ENCODE assay signal across 8 mouse cellular contexts in genomic region chr2:84504954-84505394, GRCm38 (mm10). TPM values are rescaled to one million over a fixed set of nuclear protein-coding genes. Genes with fewer than 3 reads are reported as not detected.
DNase-seq lines count a peak whose midpoint lies in the region; ATAC-seq and TF ChIP-seq lines count a peak whose summit lies in the region.
"Not testable (repeated sequence)": the region's sequence is repeated elsewhere in the genome, so short reads cannot be mapped to it uniquely, and the experiment has no call there.

No protein-coding gene starts in this region.

- H3K9ac ChIP-seq in heart, embryonic 14.5 days (ENCODE audit: low read length); intestine, postnatal 0 days (ENCODE audit: low read depth, low read length): not testable (repeated sequence)

- DNase-seq in 416B (ENCODE audit: low read depth), result peak; percentile 59
- peak; percentile 43 for DNase-seq in brain, adult 2 months (ENCODE audit: low read depth, low spot score)
- peak; percentile 31 for DNase-seq in forebrain, embryonic 10.5 days (ENCODE audit: extremely low spot score, low spot score)
- peak; percentile 24 for DNase-seq in liver
- DNase-seq in retina, postnatal 7 days (ENCODE audit: low read depth, low spot score), result peak; percentile 9

- not testable (repeated sequence) for H3K27me3 ChIP-seq in forebrain, embryonic 10.5 days (ENCODE audit: poor library complexity, severe bottlenecking); heart, embryonic 14.5 days (ENCODE audit: control insufficient read depth, insufficient read depth, low read length); intestine, postnatal 0 days (replicated peaks; ENCODE audit: control insufficient read depth, insufficient read depth, low read length)

- 61% methylated on average over 7 of the region's 11 CpGs for WGBS in forebrain, embryonic 10.5 days
- 47% methylated on average over 5 of the region's 11 CpGs for WGBS in heart, embryonic 14.5 days
- WGBS in intestine, postnatal 0 days, result 46% methylated on average over 6 of the region's 11 CpGs

- H3K27ac ChIP-seq in forebrain, embryonic 10.5 days, result peak overlapping the region; percentile 69
- peak overlapping the region in 1 of 2 experiments; percentile 44; a peak in 1 of 4 replicates for H3K27ac ChIP-seq in heart, embryonic 14.5 days (replicated peaks in 1 of 2; ENCODE audit: control insufficient read depth in 1 of 2, insufficient read depth in 1 of 2, low read depth in 2 of 2, low read length in 2 of 2)
- H3K27ac ChIP-seq in intestine, postnatal 0 days (ENCODE audit: low read depth, low read length), result not testable (repeated sequence)

- H3K36me3 ChIP-seq in forebrain, embryonic 10.5 days (replicated peaks); heart, embryonic 14.5 days (ENCODE audit: control insufficient read depth, insufficient read depth, low read length); intestine, postnatal 0 days (ENCODE audit: control insufficient read depth, insufficient read depth): not testable (repeated sequence)

- H3K4me2 ChIP-seq in heart, embryonic 14.5 days (ENCODE audit: low read length), result peak overlapping the region; percentile 25; the same call in 1 of the 2 replicates
- not testable (repeated sequence) for H3K4me2 ChIP-seq in intestine, postnatal 0 days (replicated peaks; ENCODE audit: low read depth)

- H3K4me3 ChIP-seq in forebrain, embryonic 10.5 days, result peak overlapping the region; percentile 37
- H3K4me3 ChIP-seq in heart, embryonic 14.5 days (ENCODE audit: control insufficient read depth in 1 of 2, insufficient read depth in 1 of 2, low read depth in 1 of 2, low read length in 2 of 2); intestine, postnatal 0 days (ENCODE audit: low read depth, low read length): not testable (repeated sequence)

- not testable (repeated sequence) for H3K4me1 ChIP-seq in forebrain, embryonic 10.5 days; heart, embryonic 14.5 days (ENCODE audit: control insufficient read depth in 2 of 2, insufficient read depth in 2 of 2, low read length in 2 of 2); intestine, postnatal 0 days (replicated peaks; ENCODE audit: control insufficient read depth, insufficient read depth, low read length)

- H3K9me3 ChIP-seq in forebrain, embryonic 10.5 days; heart, embryonic 14.5 days (ENCODE audit: control insufficient read depth, low read length); intestine, postnatal 0 days (ENCODE audit: control insufficient read depth): not testable (repeated sequence)

- ATAC-seq in heart, embryonic 14.5 days (ENCODE audit: insufficient number of reproducible peaks, insufficient read depth, low FRiP score, low read depth), result not testable (repeated sequence)
- peak; percentile 59 for ATAC-seq in intestine, postnatal 0 days
- peak; percentile 82 for ATAC-seq in megakaryocyte progenitor cell, adult 5-6 weeks (replicated peaks; ENCODE audit: poor library complexity)

- peak; percentile 36 for TF ChIP-seq CTCF in intestine, postnatal 0 days (IDR thresholded peaks at IDR 0.05; ENCODE audit: low read depth)

RNA-seq across cellular contexts. Expression of gene Tfpi, which starts 28.4 kb away (rescaled TPM):
- 9.4 and 11.2 TPM in 2 replicates for polyA plus RNA-seq in forebrain, embryonic 10.5 days (2016; fragmentation: Nextera tagmentation; extraction: Ambion mirVana)
- polyA plus RNA-seq in heart, embryonic 14.5 days (2014; fragmentation: Nextera tagmentation; extraction: Ambion mirVana), result 87.0 and 90.8 TPM in 2 replicates
- polyA plus RNA-seq in intestine, postnatal 0 days (2015; fragmentation: Nextera tagmentation; extraction: Ambion mirVana), result 31.3 and 33.4 TPM in 2 replicates
- total RNA-seq in megakaryocyte progenitor cell, adult 5-6 weeks (2015), result 68.1 and 70.0 TPM in 2 replicates
- total RNA-seq in megakaryocyte progenitor cell, adult 5-6 weeks (2017), result 56.1 and 62.7 TPM in 2 replicates

Comparison
In these comparisons a context has a peak if more than half of its experiments do, and no peak if none do; other contexts are left out.
1. DNase-seq: peak in every context shown above with its lines; median percentile 59 in 416B; 43 in brain, adult 2 months; 31 in forebrain, embryonic 10.5 days; 24 in liver; 9 in retina, postnatal 7 days.